Mouse (Mus musculus): Measurements from ENCODE around the gene Abl2. TPM values are rescaled to one million over a fixed set of nuclear protein-coding genes. Genes with fewer than 3 reads are reported as not detected.

Abl2 gene
- total RNA-seq, 2 experiments from 2014 or later = 59.6 to 59.7 TPM

- DNase-seq (ENCODE audit: low spot score in 2 of 2) = no peak
- intact Hi-C loops (cut with DNase I) = no loop called here
These were observed 61.8 kb downstream of the Abl2 start for GRCm38 (mm10) chr1:156620292-156620909.

GRCm38 (mm10) chr1:156620951-156621350 is 62.4 kb downstream of the Abl2 start:
- DNase-seq (ENCODE audit: low spot score in 2 of 2) = no peak
- intact Hi-C loops (cut with DNase I) = no loop called here

GRCm38 (mm10) chr1:156624231-156624630 is 65.6 kb downstream of the Abl2 start:
- intact Hi-C loops (cut with DNase I) = no loop called here

GRCm38 (mm10) chr1:156626729-156627128 is 68.1 kb downstream of the Abl2 start:
- intact Hi-C loops (cut with DNase I) = loop anchor here (5.0 kb wide), 1 partner anchor 54 kb away; no protein-coding TSS in a partner anchor
- no peak for DNase-seq (ENCODE audit: low spot score in 2 of 2)

More at GRCm38 (mm10) chr1:156624231-156624630, 65.6 kb downstream of the Abl2 start:
- DNase-seq (ENCODE audit: low spot score in 2 of 2) = no peak

GRCm38 (mm10) chr1:156629984-156630383 is 71.4 kb downstream of the Abl2 start:
- intact Hi-C loops (cut with DNase I) = loop anchor here (2.0 to 10.0 kb wide), 4 partner anchors 45 to 215 kb away; partner anchors contain the start of gene Abl2
- DNase-seq (ENCODE audit: low spot score in 2 of 2) = no peak

GRCm38 (mm10) chr1:156630965-156631364 is 72.4 kb downstream of the Abl2 start:
- intact Hi-C loops (cut with DNase I) = loop anchor here (2.0 to 10.0 kb wide), 3 partner anchors 46 to 216 kb away; partner anchors contain the start of gene Abl2
- DNase-seq (ENCODE audit: low spot score in 2 of 2) = peak in 1 of 2 experiments; percentile 66

DNA sequence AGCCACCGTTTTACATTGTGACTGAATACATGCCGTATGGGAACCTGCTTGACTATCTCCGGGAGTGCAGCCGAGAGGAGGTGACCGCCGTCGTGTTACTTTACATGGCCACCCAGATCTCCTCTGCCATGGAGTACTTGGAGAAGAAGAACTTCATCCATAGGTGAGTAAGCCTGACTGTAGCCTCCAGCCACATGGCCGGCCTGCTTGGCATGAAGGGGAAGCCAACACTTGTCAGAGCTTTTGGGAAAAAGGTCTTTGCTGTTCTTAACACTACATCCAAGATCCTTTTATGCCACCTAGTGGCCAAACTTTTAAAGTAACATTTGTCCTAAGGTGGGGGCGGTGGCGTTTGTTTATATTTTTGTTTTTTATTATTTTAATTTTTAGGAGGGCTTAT is 74.5 kb downstream of the Abl2 start:
- intact Hi-C loops (cut with DNase I) = loop anchor here (5.0 to 10.0 kb wide), 2 partner anchors 76 to 218 kb away; partner anchors contain the start of gene Abl2
- peak; percentile 48 to 61 for DNase-seq (ENCODE audit: low spot score in 2 of 2)

- intact Hi-C loops (cut with DNase I) = loop anchor here (10.0 kb wide), 1 partner anchor 220 kb away; no protein-coding TSS in a partner anchor
- DNase-seq (ENCODE audit: low spot score in 2 of 2) = no peak
These were observed 76.6 kb downstream of the Abl2 start for GRCm38 (mm10) chr1:156635148-156635547.

GRCm38 (mm10) chr1:156639455-156639854 is 80.9 kb downstream of the Abl2 start:
- no peak for DNase-seq (ENCODE audit: low spot score in 2 of 2)
- intact Hi-C loops (cut with DNase I) = loop anchor here (10.0 kb wide), 1 partner anchor 225 kb away; no protein-coding TSS in a partner anchor

GRCm38 (mm10) chr1:156640577-156640976 is 82.0 kb downstream of the Abl2 start:
- intact Hi-C loops (cut with DNase I) = no loop called here

DNA sequence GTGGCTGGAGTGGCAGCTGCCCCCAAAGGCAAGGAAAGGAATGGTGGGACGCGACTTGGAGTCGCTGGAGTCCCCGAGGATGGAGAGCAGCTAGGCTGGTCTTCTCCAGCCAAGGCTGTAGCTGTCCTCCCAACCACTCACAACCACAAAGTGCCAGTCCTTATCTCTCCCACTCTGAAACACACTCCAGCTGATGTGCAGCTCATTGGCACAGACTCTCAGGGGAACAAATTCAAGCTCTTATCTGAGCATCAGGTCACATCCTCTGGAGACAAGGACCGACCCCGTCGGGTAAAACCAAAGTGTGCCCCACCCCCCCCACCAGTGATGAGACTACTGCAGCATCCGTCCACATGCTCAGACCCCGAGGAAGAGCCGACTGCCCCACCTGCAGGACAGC is 83.2 kb downstream of the Abl2 start:
- intact Hi-C loops (cut with DNase I) = no loop called here

More at GRCm38 (mm10) chr1:156640577-156640976, 82.0 kb downstream of the Abl2 start:
- peak in 1 of 2 experiments; percentile 34 for DNase-seq (ENCODE audit: low spot score in 2 of 2)

DNA sequence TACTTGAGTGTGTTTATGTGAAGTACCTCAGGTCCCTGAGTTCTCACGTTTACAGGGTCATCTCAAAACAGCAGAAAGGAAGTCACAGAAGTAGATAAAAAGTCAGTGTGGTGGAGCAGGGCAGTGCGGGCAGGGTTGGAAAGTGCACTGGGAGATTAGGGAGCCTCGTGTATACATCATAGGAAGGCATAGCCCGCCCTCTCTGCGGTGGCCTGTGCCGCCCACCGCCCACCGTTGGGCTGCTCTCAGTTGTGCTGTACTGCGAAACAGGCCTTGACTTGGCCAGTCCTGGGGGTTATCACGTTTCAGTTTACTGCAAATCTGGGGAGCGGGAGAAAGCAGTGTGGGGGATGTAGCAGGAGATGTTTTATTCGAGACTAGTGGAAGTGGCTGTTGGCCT is 84.2 kb downstream of the Abl2 start:
- no peak for DNase-seq (ENCODE audit: low spot score in 2 of 2)
- intact Hi-C loops (cut with DNase I) = no loop called here

More for the DNA sequence above, 83.2 kb downstream of the Abl2 start:
- DNase-seq (ENCODE audit: low spot score in 2 of 2) = no peak

DNA sequence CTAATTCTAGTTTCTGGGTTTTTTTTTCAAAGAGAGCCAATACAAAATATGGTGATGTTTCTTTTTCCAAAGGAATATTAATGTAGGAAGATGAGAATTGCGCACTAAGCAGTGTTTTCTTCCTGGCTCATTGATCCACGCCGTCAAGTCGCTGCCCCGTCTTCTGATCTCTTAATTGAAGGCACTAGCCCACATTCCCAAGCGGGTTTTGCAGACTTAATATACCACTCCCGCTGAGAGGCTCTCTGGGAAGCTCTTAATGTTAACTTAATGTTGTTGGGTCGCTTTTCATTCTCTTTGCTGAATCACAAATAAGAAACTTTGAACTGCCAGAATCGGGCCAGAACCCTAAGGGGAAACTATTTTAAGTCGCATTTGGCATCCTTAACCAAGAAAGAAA is 85.5 kb downstream of the Abl2 start:
- no peak for DNase-seq (ENCODE audit: low spot score in 2 of 2)
- intact Hi-C loops (cut with DNase I) = no loop called here

DNA sequence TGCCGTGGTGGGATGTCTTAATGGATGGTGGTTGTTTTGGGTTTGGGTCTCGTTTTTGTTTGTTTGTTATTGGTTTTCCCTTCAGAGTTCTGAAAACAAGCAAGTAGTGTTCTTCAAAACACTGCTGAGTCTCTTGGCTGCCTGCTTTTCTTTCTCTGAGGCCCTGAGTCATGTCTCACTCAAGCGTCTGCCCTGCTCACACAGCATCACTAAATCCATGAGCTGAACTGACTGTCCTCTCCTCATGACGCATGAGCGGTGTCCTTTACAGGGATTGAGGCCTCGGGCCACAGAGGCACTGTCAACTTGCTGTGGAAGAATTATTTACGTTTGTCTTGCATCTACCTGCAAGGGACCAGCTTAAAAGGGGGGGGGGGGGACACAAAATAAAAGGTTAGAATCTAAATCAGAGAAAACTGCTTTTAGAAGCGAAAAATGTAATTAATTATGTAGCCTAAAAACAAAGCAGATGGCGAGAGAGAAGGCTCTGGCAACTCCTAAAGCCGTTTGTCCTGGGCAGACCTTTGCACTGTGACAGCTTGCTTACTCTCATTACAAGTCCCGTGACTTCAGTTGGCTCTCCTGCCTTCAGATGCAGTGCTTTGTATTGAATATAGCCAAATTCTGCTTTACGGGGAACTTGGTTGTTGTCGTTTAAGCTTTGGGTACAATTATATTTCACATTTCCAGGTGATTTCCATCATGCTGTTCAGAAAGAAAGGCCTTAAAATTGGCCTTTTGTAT is 86.4 kb downstream of the Abl2 start:
- DNase-seq (ENCODE audit: low spot score in 2 of 2) = no peak
- intact Hi-C loops (cut with DNase I) = no loop called here

DNA sequence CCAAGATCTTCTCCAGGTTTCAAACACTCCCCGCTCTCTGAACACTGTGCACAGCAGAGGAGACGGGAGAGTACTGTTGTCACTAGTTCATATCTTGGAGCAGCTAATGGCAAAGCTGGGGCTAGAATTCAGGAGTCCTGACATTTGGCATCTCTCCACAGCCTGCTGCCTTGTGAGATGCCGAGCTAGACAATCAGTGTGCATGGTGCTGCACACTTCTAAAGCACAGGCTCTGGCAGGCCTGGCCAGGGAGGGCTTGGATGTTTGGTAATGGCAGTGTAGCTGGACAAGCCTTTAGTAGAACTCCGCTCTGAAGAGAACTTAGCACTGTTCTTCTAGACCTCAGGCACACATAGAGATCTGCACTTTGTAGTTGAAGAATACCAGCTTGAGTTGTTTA is 87.4 kb downstream of the Abl2 start:
- intact Hi-C loops (cut with DNase I) = no loop called here
- DNase-seq (ENCODE audit: low spot score in 2 of 2) = no peak

- no peak for DNase-seq (ENCODE audit: low spot score in 2 of 2)
- intact Hi-C loops (cut with DNase I) = no loop called here
These were observed 90.1 kb downstream of the Abl2 start for GRCm38 (mm10) chr1:156648705-156649104.

DNA sequence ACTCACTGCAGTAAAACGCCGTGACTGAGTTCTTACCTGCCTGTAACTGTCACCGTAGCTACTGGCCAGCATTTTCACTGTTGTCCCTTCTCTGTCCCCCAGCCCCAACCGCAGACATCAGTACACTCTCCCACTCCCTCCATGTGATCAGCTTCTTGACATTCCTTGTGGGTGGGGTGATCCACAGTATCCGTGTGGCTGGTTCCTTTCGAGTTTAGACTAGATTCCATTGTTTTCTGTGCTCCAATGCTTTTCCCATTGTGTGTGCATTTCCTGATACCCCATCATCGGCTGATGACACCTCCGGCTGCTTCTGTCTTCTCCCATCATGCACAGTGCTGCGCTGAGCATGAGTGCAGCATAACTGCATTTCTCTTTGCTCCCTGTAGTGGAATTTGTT is 92.0 kb downstream of the Abl2 start:
- DNase-seq (ENCODE audit: low spot score in 2 of 2) = no peak
- intact Hi-C loops (cut with DNase I) = no loop called here

DNA sequence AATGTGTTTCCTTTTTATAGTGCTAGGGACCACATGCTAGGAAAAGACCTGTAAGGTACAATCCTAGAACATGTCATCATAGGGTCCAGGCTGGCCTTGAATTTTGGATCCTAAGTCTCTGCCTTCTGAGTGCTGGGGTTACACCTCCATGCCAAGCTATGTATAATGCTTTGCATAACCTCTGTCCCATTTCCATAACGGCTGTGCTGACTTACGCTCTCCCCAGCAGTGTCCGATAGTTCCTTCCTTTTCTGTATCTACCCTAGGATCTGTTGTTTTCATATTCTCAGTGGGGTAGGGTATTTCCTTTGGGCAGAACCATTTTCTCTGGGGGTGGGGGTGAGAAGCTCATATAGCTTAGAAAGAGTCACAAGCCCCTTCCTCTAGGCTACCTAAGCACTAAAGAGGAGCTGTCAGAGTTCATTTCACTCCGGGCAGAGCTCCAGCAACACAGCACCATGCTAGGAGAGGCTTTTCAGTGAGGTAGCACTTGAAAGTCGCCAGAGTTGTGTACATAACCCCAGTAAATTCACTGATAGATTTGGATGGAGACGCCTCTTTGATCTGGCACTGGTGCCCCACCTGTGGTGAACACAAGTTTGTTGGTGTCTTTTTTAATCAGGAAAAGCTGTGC is 93.7 kb downstream of the Abl2 start:
- DNase-seq (ENCODE audit: low spot score in 2 of 2) = no peak
- intact Hi-C loops (cut with DNase I) = no loop called here

GRCm38 (mm10) chr1:156654735-156655530 is 96.3 kb downstream of the Abl2 start:
- intact Hi-C loops (cut with DNase I) = no loop called here
- no peak for DNase-seq (ENCODE audit: low spot score in 2 of 2)

Data from left cerebral cortex, postnatal 14 days (tissue).